Mouse (Mus musculus) stomach, postnatal 0 days (tissue): ENCODE data around the gene Gm29666. TPM values are rescaled to one million over a fixed set of nuclear protein-coding genes. Genes with fewer than 3 reads are reported as not detected.

Experiments
- ATAC-seq: fragments of 200-750 bp; cut with Nextera tagmentation; 2 replicates; pipeline ENCODE4 v1.8.0; 2017; ENCODE audit not compliant: low FRiP score, low TSS enrichment
- DNase-seq: peaks from one replicate; pipeline ENCODE4 v3.0.0-alpha.2; 2016; ENCODE audit warnings: low spot score
- H3K27ac ChIP-seq: fragments of 300-500 bp; sonication (generic); replicated peaks from 2 replicates; pipeline ENCODE4 v1.5.1; 2014; ENCODE audit warnings: mild to moderate bottlenecking, control low read depth
- H3K27me3 ChIP-seq: fragments of 300-500 bp; sonication (generic); 2 replicates; pipeline ENCODE4 v1.6.1; 2014; ENCODE audit warnings: low read length; ENCODE audit not compliant: control insufficient read depth, insufficient read depth
- H3K36me3 ChIP-seq: fragments of 300-500 bp; sonication (generic); 2 replicates; pipeline ENCODE4 v1.6.1; 2014; ENCODE audit warnings: low read length, mixed read lengths; ENCODE audit not compliant: control insufficient read depth, insufficient read depth
- H3K4me1 ChIP-seq: fragments of 300-500 bp; sonication (generic); replicated peaks from 2 replicates; pipeline ENCODE4 v1.6.1; 2014; ENCODE audit warnings: antibody characterized with exemption; ENCODE audit not compliant: control insufficient read depth, insufficient read depth
- H3K4me2 ChIP-seq: fragments of 300-500 bp; sonication (generic); replicated peaks from 2 replicates; pipeline ENCODE4 v1.6.1; 2014; ENCODE audit warnings: low read depth, mild to moderate bottlenecking, control low read depth, moderate library complexity
- H3K4me3 ChIP-seq: fragments of 300-500 bp; sonication (generic); 2 replicates; pipeline ENCODE4 v1.5.1; 2014; ENCODE audit warnings: low read depth, low read length, control low read depth
- H3K9ac ChIP-seq: fragments of 300-500 bp; sonication (generic); 2 replicates; pipeline ENCODE4 v1.6.1; 2014; ENCODE audit warnings: mild to moderate bottlenecking, low read length, control low read depth, mixed read lengths
- H3K9me3 ChIP-seq: fragments of 300-500 bp; sonication (generic); 2 replicates; pipeline ENCODE4 v1.6.1; 2016; ENCODE audit warnings: low read length; ENCODE audit not compliant: control insufficient read depth
- CTCF ChIP-seq: IDR thresholded peaks from 2 replicates; pipeline ENCODE4 v1.5.1; 2016; ENCODE audit warnings: antibody characterized with exemption, low read depth, mild to moderate bottlenecking, moderate library complexity
- EP300 ChIP-seq: optimal IDR thresholded peaks from 2 replicates; pipeline ENCODE3; 2016; ENCODE audit warnings: antibody characterized with exemption
- WGBS: fragments of 180-500 bp; shearing (Covaris S2); extraction: QIAGEN DNeasy Blood & Tissue Kit; methylation state at CpG from one replicate; pipeline ENCODE4 v1.1.7; 2014; 5-methylcytosine and 5-hydroxymethylcytosine counted together
- polyA plus RNA-seq: library from polyadenylated mRNA; unstranded; fragments of >200 nt; fragmentation: Nextera tagmentation; extraction: Ambion mirVana; gene quantifications from 2 replicates; pipeline ENCODE4 v1.2.1, GENCODE M21; 2015

Gm29666 gene
- polyA plus RNA-seq, 1 experiment from 2014 or later = 0.15 TPM

GRCm38 (mm10) chr15:84959891-84960290 lies 40.1 kb upstream of the Gm29666 start:
- no peak overlapping the region for H3K4me3 ChIP-seq
- whole genome bisulfite sequencing = 71% methylated on average over 6 of the region's 6 CpGs

DNA sequence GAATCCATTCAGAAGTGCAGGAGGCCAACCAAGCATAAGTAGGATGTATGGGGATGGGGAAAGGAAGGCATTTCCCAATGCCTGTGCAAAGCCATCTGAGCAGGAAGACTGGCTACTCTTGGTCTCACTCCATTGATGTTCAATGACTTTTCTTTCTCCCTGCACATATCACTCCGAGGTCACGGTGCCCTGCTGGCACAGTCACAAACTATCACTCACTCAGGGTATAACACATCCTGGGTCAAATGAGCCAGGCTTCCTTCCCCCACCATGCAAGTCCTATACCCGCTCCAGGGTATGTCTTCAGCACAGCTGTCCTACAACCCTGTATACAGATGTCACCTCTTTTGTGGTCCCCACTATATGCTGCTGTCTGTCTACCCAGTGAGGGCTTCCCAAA lies 38.5 kb upstream of the Gm29666 start:
- Histone ChIP-seq H3K4me3 (no peak overlapping the region), H3K4me2 (no peak overlapping the region), H3K9ac (no peak overlapping the region), H3K36me3 (no peaks in the 10 kb centered on the region; the same call in none of the 2 replicates), H3K27me3 (no peaks in the 10 kb centered on the region), H3K9me3 (no peaks in the 10 kb centered on the region), H3K4me1 (no peaks in the 10 kb centered on the region), H3K27ac (no peak overlapping the region)
- 94% methylated on average over 3 of the region's 3 CpGs for WGBS
- DNase-seq (no peak), ATAC-seq (no peak)
- TF ChIP-seq CTCF (no peak), EP300 (no peak)

More at GRCm38 (mm10) chr15:84959891-84960290, 40.1 kb upstream of the Gm29666 start:
- Histone ChIP-seq H3K27ac (no peak overlapping the region), H3K4me1 (no peaks in the 10 kb centered on the region), H3K9ac (no peak overlapping the region), H3K9me3 (no peaks in the 10 kb centered on the region), H3K36me3 (no peaks in the 10 kb centered on the region), H3K27me3 (no peaks in the 10 kb centered on the region), H3K4me2 (no peak overlapping the region)
- TF ChIP-seq EP300 = no peak
- TF ChIP-seq CTCF = no peak
- ATAC-seq (no peak), DNase-seq (no peak)

DNA sequence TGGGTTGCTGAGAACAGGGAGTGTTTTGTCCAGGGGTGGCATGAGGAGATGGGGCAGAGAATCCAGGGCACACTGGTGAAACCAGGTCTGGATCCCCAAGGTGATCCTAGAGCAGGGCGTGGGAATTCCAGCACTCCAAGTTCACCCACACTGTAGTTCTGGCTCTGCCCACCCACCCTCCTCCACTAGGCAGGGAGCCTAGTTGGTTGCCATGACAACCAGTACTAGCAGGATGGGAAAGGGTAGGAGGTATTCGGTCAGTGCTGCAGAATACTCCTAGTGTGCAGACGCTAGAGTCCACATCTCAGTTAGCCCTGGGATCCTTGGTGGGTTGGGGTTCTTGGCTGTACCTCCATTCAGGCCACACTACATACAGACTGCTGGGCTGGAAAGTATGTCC lies 38.0 kb upstream of the Gm29666 start:
- Histone ChIP-seq H3K4me1 (no peaks in the 10 kb centered on the region), H3K27ac (no peak overlapping the region), H3K36me3 (no peaks in the 10 kb centered on the region; the same call in none of the 2 replicates), H3K4me2 (no peak overlapping the region), H3K4me3 (no peak overlapping the region), H3K9ac (no peak overlapping the region), H3K9me3 (no peaks in the 10 kb centered on the region), H3K27me3 (no peaks in the 10 kb centered on the region)
- ATAC-seq (no peak), DNase-seq (no peak)
- WGBS = 43% methylated on average over 3 of the region's 3 CpGs
- TF ChIP-seq EP300 (no peak), CTCF (no peak)

DNA sequence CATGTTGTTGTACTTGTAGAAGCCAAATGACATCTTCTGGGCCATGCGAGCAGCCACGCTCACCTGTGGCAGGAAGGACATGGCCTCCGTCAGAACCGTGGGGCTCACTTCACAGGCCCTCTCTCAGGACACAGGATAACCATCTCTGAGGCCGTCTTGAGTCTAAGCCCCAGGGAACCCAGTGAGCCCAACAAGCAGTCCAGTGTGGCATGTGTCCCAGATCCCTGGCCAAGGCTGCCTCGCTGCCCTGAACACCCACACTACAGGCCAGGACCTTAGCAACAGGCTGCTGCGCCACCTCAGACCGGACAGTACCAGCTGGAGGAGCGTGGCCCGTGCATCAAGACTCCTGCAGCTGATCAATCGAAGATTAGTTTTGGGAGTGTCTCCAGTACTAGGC lies 33.4 kb upstream of the Gm29666 start:
- H3K4me1 ChIP-seq = no peaks in the 10 kb centered on the region
- no peak overlapping the region for H3K4me2 ChIP-seq
- DNase-seq (no peak), ATAC-seq (no peak)
- TF ChIP-seq EP300 (no peak), CTCF (no peak)
- H3K27ac ChIP-seq = no peak overlapping the region
- 90% methylated on average over 11 of the region's 11 CpGs for WGBS
- no peaks in the 10 kb centered on the region for H3K9me3 ChIP-seq
- no peak overlapping the region for H3K4me3 ChIP-seq
- H3K9ac ChIP-seq = no peak overlapping the region
- H3K36me3 ChIP-seq = peaks cover 4% of the 10 kb centered on the region
- H3K27me3 ChIP-seq = no peaks in the 10 kb centered on the region

GRCm38 (mm10) chr15:84950053-84950452 lies 30.2 kb upstream of the Gm29666 start:
- Histone ChIP-seq H3K4me3 (no peak overlapping the region), H3K27ac (no peak overlapping the region), H3K4me1 (no peaks in the 10 kb centered on the region), H3K9me3 (no peaks in the 10 kb centered on the region), H3K4me2 (no peak overlapping the region), H3K27me3 (no peaks in the 10 kb centered on the region), H3K9ac (no peak overlapping the region), H3K36me3 (peaks cover 7% of the 10 kb centered on the region)
- no peak for ATAC-seq
- no peak for DNase-seq
- TF ChIP-seq EP300 (no peak), CTCF (no peak)
- WGBS = 94% methylated on average over 4 of the region's 4 CpGs

GRCm38 (mm10) chr15:84948990-84949389 lies 29.2 kb upstream of the Gm29666 start:
- Histone ChIP-seq H3K27me3 (no peaks in the 10 kb centered on the region), H3K4me3 (no peak overlapping the region), H3K4me1 (no peaks in the 10 kb centered on the region), H3K27ac (no peak overlapping the region), H3K9me3 (no peaks in the 10 kb centered on the region), H3K4me2 (no peak overlapping the region), H3K9ac (no peak overlapping the region), H3K36me3 (peaks cover 7% of the 10 kb centered on the region)
- TF ChIP-seq CTCF (no peak), EP300 (no peak)
- DNase-seq (no peak), ATAC-seq (peak; percentile 9; the same call in 1 of the 2 replicates)
- 91% methylated on average over 14 of the region's 14 CpGs for WGBS
